Mouse (Mus musculus): ENCODE measurements around the gene Camkk1. TPM values are rescaled to one million over a fixed set of nuclear protein-coding genes. Genes with fewer than 3 reads are reported as not detected.
A peak's percentile ranks its signal among the peaks of the same experiment; 100 is the strongest.

The Camkk1 gene
- total RNA-seq, 2 experiments from 2014 or later = 0.77 TPM; not detected in 1

DNA sequence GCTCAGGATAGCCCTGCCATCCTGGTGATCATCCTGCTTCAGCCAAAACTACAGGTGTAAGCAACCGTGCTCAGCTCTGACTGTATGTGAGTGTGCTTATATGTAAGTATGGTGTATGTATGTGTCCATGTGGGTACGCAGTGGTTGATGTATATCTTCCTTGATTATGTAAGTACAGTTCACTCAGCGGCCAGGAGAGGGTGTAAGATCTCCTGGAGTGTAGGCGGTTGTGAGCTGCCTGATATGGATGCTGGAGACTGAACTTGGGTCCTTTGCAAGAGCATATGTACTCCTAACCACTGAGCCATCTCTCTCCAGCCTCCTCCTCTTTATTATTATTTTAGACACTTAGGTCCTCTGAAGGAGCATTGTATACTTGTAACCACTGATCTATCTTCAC is 26.0 kb downstream of the Camkk1 start:
- no peak for ATAC-seq (replicated peaks; ENCODE audit: low FRiP score, poor library complexity, severe bottlenecking)

DNA sequence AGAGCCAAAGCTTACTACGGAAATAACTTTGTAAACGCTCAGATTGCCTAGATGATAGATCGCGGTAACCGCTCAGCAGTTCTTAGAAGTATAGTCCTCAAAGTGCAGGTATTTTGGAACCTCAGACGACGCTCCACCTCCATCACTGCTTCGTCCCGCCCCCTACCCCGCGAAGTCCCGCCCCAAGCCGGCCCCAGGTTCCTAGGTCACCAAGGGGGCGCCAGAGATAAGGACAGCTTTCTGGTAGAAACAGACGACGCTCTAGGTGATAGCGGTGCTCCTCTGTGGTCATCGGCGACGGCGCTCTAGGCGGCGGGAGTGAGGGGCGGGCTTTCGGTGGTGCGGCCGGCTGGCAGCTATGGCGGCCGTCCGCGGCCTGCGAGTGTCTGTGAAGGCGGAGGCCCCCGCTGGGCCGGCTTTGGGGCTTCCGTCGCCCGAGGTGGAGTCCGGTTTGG is 28.8 kb downstream of the Camkk1 start, which contains the start of gene Ncbp3:
Gene Ncbp3 (plus strand): TSS at position 242 of the 455 bp plus-strand sequence.
- peak; percentile 94 for ATAC-seq (replicated peaks; ENCODE audit: low FRiP score, poor library complexity, severe bottlenecking)

DNA sequence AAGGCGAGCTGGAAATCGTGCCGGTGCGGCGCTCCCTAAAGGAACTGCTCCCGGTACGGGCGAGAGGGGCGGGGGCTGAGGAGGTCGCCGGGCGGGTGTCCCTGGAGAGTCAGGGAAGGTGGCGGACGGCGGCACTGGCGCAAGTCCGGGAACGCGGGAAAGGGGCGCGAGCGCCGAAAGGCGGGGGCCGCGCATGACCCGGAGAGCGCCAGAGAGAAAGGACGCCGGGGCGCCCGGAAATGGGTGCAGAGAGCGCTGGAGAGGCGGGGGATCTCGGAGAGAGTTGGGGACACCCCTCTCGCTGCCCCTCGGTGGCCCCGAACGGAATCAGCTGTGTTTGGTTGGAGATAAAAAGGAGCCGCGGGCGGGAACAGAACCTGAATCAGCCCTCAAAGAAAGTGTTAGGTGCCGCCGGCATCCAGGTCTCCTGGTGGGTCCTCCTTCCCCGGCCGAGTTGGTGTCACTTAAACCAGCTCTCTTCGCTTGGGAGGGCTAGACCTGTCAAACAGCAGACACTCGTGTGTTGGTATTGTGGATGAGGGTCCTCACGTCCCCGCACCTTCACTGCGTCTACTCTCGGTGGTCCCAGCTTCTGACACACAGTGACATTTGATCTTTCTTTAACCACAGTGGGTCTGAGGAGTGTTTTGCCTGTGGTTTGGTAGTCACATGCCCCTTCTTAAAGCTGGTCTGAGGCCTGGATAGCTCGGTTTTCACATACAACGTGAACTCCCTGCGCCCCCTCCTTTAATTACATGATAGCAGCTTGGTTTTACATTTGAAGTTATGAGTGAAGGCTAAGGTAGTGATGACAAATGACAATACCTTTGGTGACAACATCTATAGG is 29.4 kb downstream of the Camkk1 start:
- ATAC-seq (replicated peaks; ENCODE audit: low FRiP score, poor library complexity, severe bottlenecking) = peak; percentile 28

DNA sequence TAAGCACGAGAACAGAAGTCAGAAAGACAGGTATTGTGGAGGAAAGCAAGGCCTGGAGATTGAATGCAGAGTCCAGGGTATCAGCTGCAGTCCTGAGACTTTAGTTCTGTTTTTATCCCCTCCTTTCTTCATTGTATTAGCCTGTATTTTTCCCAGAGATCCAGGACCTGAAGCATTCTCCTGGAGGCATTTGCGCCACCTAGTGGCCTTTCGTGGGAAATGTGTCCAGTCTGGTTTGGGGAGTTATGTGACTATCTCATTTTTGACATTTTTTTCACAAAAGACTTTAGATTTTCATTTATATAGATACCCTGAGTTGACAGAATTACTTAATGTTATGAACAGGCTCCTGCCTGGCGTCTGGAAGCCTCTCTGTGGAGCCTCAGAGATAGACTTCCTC is 30.5 kb downstream of the Camkk1 start:
- peak; percentile 56; the same call in 1 of the 2 replicates for ATAC-seq (replicated peaks; ENCODE audit: low FRiP score, poor library complexity, severe bottlenecking)

DNA sequence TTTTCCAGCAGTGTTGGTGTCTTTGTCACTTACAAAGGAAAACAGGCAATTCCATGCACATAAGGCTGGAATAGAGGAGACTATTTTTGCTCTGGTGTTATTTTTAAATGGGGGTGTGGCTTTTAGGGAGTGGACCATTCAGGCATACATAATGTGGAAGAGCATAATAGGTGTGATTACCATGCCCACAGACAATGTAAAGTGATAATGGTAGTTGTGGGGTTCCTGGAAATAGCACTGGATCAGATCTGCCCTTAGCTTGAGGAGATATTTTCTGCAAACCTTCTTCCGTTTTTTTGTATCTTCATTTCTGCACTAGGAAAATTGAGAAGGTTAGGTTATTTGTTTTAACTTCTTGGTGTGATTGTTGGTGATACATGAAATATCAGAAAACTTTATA is 34.0 kb downstream of the Camkk1 start:
- ATAC-seq (replicated peaks; ENCODE audit: low FRiP score, poor library complexity, severe bottlenecking) = no peak

DNA sequence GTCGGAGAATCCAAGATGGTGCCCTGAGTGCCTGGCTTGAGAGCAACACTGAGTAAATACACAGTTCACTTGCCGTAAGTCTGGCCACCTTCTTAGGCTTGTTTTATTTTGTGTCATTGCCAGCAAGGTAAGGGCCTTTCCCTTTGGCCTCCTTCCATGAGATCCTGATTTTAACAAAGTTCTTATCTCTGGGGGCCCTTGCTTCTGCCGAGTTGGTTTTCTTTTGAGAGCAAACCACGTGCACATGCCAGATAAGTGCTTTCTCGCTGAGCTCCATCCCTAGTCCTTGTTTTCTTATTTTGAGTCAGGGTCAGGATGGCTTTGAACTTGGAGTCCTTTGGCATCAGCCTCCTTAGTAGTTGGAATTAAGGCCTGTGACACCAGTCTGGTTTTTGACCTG is 38.9 kb downstream of the Camkk1 start:
- no peak for ATAC-seq (replicated peaks; ENCODE audit: low FRiP score, poor library complexity, severe bottlenecking)

DNA sequence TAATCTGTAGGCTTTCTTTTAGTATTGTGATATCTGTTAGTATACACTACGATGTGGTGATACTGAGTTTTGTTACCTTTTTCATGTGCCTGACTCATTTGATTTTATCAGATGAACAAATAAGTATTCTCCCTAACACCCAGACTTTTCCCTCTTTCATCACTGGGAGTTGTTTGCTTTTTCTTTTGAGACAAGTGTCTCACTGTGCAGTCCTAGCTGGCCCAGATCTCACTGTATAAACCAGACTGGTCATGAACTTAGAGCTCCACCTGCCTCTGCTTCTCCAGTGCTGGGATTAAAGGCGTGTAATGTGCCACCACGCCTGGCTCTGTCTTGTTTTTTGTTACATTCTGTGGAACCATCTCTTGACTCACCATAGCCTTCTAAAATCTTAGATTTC is 40.8 kb downstream of the Camkk1 start:
- no peak for ATAC-seq (replicated peaks; ENCODE audit: low FRiP score, poor library complexity, severe bottlenecking)

DNA sequence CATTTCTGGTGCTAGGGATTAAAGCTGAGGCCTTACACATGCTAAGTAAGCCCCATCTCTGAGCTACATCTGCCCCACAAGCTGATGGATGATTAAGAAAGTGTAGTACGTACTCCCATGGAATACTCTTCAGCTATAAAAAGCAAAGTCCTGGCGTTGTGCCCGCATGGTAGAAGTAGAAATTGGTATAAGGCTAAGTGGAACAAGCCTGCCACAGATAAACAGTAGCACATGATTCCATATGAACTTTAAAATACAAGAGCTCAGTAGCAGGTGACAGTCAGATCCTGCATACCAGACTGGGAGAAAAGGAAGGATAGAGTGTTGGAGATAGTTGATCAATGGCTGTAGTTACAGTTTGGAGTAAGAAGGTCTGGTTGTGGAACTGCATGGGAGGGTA is 42.6 kb downstream of the Camkk1 start:
- ATAC-seq (replicated peaks; ENCODE audit: low FRiP score, poor library complexity, severe bottlenecking) = no peak

DNA sequence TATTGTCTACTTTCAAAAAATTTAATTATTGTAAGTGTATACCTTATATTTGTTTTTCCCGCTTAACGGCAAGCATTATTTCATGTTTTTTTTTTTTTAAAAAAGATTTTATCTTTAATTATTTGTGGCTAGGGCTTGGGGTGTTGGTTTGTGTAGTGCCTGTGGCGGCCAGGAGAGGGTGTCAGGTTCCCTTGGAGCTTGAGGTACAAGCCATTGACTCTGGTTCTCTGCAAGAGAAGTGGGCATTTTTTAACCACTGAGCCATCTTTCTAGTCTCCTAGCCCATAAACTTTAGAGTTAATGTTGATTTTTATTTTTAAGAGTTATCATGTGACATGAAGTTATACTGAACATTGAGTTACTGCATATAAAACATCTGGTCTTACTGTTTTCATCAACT is 53.0 kb downstream of the Camkk1 start:
- no peak for ATAC-seq (replicated peaks; ENCODE audit: low FRiP score, poor library complexity, severe bottlenecking)

DNA sequence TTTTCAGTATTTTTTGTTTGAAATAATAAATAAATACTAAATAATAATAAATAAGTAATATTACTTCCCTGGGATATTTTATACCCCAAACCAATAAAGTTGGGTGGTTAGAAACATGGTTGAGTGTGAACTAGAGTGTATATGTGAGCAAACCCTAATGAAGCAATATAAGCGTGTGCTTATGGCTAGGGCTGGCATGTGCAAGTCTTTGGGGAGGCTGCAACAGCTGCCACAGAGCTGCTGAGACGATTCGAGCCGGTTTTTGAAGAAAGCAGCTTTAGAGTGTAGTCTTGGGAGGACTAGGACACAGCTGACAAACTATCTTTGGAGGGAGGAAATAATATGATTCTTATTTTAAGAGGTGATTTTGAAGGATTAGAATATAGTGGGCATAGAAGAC is 57.5 kb downstream of the Camkk1 start:
- no peak for ATAC-seq (replicated peaks; ENCODE audit: low FRiP score, poor library complexity, severe bottlenecking)

DNA sequence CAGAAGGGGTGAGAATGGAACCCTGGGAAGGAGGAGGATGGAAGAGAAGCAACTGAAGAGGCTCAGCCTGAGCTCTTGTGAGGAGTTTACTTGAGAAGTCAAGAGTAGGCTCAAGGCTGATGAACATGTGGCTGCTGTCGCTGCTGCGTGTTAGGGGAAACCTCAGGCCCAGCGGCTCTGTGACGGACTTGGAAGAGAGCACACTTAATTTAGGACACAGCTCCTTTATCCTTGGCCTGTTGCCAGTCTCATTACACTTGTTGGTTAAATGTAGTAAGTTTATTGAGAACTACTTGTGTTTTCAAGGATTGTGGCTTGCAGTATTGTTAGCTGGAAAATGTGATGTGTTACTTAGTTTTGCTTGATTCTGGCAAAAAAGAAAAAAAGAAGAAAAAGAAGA is 57.9 kb downstream of the Camkk1 start:
- no peak for ATAC-seq (replicated peaks; ENCODE audit: low FRiP score, poor library complexity, severe bottlenecking)

DNA sequence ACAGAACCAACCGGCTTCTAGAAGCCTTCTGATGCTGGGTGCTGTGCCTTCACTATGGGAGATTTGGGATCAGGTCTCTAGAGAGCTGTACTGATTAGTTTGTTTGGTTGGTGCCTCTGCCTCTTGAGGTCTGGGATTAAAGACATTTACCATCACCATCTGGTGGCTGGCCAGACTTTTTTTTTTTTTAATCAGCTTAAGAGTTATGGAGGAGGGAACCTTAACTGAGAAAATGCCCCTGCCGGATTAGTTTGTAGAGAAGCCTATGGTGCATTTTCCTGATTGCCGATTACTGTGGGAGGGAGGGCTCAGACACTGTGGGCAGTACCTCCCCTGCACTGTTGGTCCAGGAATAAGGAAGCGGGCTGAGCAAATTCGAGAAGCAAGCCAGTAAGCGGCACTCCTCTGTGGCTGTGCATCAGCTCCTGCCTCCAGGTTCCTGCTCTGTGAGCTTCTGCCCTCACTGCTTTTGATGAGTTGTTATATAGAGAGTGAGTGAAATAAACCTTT is 58.5 kb downstream of the Camkk1 start:
- ATAC-seq (replicated peaks; ENCODE audit: low FRiP score, poor library complexity, severe bottlenecking) = no peak

DNA sequence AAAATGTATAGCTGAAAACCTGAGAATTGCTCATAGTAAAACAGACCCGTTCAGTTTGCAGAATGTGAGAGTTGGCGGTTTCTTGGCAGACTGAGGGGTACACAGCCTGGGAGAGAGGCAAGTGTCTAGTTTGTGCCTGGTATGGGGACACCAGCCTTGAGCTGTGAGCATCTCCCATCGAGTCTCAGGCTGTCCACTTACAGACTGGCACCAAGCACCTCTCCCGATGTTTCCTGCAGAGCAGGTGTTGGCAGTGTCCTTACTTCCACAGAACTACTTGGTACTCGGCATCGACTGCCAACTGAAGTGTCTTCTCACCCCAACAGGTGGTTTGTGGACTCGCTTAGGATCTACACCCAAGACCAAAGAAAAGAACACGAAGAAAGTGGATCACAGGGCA is 59.8 kb downstream of the Camkk1 start:
- no peak for ATAC-seq (replicated peaks; ENCODE audit: low FRiP score, poor library complexity, severe bottlenecking)

DNA sequence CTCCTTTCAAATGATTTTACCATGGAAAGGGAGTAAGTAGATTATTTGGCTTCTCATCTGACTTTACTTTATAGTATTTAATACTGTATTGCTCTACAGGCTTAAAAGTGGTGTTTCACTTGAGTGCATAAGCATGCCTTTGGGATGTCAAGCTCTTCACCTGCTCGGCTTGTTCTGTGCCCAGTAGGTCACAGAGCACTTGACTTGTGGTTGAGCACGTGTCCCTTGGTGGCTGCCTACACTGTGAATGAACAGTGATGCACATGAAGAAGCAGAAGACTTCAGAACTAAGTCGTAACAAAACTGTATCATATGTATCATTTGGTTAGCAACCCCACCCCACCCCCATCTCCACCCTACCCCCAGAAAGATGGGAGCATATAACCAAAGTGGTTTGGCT is 61.5 kb downstream of the Camkk1 start:
- no peak for ATAC-seq (replicated peaks; ENCODE audit: low FRiP score, poor library complexity, severe bottlenecking)

DNA sequence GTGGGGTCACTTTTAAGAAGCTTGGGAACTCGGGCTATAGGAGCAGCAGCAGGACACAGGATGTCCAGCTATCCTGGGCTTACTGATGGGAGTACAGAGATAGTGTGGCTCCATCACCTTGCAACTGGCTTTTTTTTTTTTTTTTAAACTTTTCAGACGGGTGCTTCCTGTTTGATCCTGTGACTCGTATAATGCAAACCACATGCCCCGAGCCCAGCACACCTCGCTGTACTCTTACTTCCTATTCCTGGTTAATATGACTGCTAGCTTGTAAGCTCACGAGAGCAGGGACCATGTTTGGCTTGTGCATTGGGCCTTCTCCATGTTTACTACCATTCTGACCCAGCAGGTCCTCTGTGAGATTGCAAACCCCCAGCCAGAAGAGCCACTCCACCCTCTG is 65.5 kb downstream of the Camkk1 start:
- ATAC-seq (replicated peaks; ENCODE audit: low FRiP score, poor library complexity, severe bottlenecking) = no peak

DNA sequence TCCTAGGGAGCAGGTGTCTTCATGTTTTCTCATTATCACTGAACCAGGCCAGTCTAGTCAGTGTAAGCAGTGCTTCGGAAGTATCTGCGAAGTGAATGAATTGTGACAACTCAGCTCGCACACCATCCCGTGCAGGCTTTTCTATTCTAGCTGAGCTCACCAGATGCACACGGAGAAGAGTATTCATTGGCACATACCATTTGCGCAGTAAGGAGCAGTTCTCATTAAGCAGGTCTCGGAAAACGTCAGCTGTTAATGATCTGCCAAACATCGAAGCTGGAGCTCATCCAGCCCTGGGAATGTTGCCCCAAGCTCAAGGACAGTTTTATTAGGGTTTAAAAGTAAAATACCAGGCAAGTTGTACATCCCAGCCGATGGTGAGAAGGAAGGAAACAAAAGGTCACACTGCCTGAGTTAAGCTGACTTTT is 66.0 kb downstream of the Camkk1 start:
- no peak for ATAC-seq (replicated peaks; ENCODE audit: low FRiP score, poor library complexity, severe bottlenecking)

DNA sequence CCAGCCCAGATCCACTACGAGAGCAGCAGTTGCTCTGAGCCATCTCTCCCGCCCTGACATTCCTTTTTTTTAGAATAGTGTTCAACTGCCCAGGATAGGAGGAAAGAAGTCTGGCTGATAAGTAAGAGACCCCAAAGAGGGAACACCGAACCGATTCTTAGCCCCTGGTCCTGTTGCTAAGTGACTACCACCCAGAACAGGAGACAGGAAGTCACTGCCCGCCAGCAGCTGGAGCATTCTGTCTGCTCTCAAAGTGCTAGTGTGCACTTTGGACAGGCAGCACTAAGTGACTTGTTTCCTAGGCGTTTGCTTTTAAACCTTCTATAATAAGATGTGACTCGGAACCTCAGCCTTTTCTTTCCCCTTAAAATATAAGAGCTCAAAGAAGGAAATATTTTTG is 66.6 kb downstream of the Camkk1 start:
- ATAC-seq (replicated peaks; ENCODE audit: low FRiP score, poor library complexity, severe bottlenecking) = no peak

DNA sequence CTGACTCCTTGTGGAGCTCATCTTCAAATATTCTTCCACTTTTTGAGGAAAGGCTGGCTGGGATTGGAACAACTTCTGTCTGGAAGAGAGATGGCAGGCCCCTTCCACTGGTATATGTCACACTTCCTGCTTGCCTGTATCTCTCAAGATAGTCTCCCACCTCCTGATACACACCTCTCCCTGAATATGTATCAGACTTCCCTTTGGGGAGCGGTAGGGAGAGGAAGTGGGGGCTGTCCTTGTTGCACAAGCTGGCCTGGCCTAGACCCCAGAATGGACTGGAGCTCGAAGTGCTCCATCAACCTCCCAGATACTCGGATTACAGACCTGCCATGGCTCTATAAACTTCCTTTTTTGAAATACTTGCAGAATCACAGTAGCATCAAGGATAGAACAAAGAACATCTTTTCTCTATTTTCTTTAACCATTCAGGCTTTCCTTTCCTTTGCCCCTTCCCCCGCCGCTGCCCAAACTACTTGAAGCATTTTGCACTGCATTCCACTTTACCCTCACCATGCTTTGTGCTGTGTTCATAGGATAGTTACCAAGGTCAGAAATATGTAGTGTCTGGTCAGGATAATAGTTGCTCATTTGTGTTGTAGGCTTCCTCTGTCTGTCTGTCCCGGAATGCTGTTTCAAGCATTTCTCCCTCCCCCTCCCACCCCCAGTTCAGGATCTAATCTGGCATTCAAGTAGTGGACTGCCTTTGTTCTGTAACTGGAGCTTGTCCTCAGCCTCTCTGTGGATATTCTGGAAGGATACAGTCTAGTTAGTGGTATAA is 69.1 kb downstream of the Camkk1 start:
- no peak for ATAC-seq (replicated peaks; ENCODE audit: low FRiP score, poor library complexity, severe bottlenecking)

DNA sequence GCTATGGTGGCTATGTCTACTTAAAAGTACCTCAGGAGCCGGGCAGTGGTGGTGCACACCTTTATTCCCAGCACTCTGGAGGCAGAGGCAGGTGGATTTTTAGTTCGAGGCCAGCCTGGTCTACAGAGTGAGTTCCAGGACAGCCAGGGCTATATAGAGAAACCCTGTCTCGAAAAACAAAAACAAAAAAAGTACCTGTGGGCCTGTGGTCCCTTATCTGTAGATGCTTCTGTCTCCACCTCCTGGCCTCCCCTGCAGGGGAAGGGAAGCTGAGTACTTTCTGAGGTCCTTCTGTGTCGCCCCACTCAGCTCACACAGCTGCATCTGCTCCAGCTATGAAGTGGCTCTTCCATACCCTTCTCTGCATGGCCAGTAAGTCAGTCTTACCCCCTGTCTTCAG is 71.5 kb downstream of the Camkk1 start, which contains the start of gene Itgae:
Gene Itgae (plus strand): TSS at position 301 of the 400 bp plus-strand sequence.
- ATAC-seq (replicated peaks; ENCODE audit: low FRiP score, poor library complexity, severe bottlenecking) = no peak

DNA sequence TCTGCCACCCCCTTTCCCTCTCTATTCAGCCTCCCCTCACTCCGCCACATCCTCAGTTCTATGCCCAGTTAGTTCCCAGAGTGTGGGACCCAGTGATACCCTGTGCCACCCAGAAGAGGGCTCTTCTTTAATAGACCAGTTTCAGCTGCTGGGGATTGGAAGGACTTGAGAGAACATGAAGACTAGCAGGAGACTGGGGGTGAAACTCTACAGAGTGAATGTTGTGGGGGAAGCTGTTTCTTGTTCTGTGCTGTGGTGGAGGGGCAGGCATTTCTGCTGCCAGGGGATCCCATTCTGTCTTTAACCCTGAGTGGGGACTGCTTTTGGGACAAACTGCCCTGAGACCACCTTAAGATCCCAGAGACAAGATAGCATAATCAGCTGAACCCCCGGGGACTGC is 72.0 kb downstream of the Camkk1 start:
- no peak for ATAC-seq (replicated peaks; ENCODE audit: low FRiP score, poor library complexity, severe bottlenecking)

Data from erythroblast, adult 5-6 weeks (primary cell).